Mouse (Mus musculus): ENCODE measurements around the gene AC131692.1. TPM values are rescaled to one million over a fixed set of nuclear protein-coding genes. Genes with fewer than 3 reads are reported as not detected.
"Not testable (repeated sequence)": the region's sequence is repeated elsewhere in the genome, so short reads cannot be mapped to it uniquely, and the experiment has no call there.

Gene AC131692.1
- polyA plus RNA-seq, 1 experiment from 2014 or later: 0.35 TPM

- peaks cover 4% of the 10 kb centered on the region for H3K36me3 ChIP-seq
- 18% methylated on average over 4 of the region's 4 CpGs for WGBS
Measured at GRCm38 (mm10) chr19:6126289-6126688, 32.1 kb downstream of the AC131692.1 start.

GRCm38 (mm10) chr19:6126789-6127580, 32.8 kb downstream of the AC131692.1 start:
- H3K27me3 ChIP-seq: no peaks in the 10 kb centered on the region
- no peak for ATAC-seq (ENCODE audit: low FRiP score)
- H3K36me3 ChIP-seq: no peaks in the 10 kb centered on the region; the same call in 1 of the 2 replicates
- peak overlapping the region; percentile 52 for H3K4me2 ChIP-seq (replicated peaks)
- no peaks in the 10 kb centered on the region for H3K9me3 ChIP-seq (replicated peaks)
- H3K4me1 ChIP-seq: peaks cover 5% of the 10 kb centered on the region
- H3K4me3 ChIP-seq: peak overlapping the region; percentile 45
- peak overlapping the region; percentile 82; the same call in 1 of the 2 replicates for H3K27ac ChIP-seq
- WGBS: 79% methylated on average over 10 of the region's 10 CpGs
- H3K9ac ChIP-seq: 0 out of 2 replicates have a peak overlapping the region, but pooled peaks have one; percentile 58

More at GRCm38 (mm10) chr19:6126289-6126688, 32.1 kb downstream of the AC131692.1 start:
- Histone ChIP-seq H3K4me1 (peaks cover 9% of the 10 kb centered on the region), H3K4me3 (no peak overlapping the region), H3K9ac (no peak overlapping the region), H3K27ac (no peak overlapping the region), H3K4me2 (replicated peaks) (no peak overlapping the region), H3K27me3 (no peaks in the 10 kb centered on the region), H3K9me3 (replicated peaks) (no peaks in the 10 kb centered on the region)
- no peak for ATAC-seq (ENCODE audit: low FRiP score)

DNA sequence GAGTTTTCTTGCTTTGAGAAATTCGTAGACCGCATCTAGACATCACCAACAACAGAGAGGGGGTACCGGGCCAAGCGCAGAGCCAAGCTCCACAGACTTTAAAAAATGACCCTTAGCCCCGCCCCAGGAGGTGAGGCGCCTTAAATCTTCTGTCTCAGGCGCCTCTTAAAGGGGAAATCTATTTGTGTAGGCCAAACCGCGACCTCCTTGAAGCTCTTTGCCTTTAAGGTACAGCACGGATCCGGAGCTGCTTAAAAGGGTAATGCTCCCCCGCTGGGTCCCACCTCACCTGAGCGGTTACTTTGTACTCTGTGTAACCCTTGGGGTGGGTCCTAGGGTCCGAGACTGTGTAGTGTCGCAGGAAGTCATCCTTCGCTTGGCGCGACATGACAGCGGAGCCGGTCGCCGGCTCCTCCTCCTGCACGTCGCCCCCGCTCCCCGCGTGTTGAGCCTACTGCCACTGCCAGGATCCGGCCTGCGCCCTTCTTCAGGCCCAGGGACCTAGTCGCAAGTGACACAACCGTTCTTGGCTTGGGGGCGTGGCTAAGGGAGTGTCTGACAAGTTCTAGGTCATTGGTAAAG, 33.6 kb downstream of the AC131692.1 start, which contains the start of gene Snx15:
Gene Snx15, minus strand, starts transcription at position 545 of the 582 bp plus-strand sequence.
- WGBS: under 1% methylated on average over 32 of the region's 32 CpGs
- Histone ChIP-seq H3K36me3 (no peaks in the 10 kb centered on the region), H3K9ac (peak within 1 kb of the TSS; percentile 58), H3K27ac (peak within 1 kb of the TSS; percentile 82), H3K4me3 (peak within 1 kb of the TSS; percentile 45), H3K27me3 (no peaks in the 10 kb centered on the region), H3K4me1 (peaks cover 4% of the 10 kb centered on the region; the same call in 1 of the 2 replicates), H3K9me3 (replicated peaks) (no peaks in the 10 kb centered on the region), H3K4me2 (replicated peaks) (peak within 1 kb of the TSS; percentile 52)
- peak; percentile 93 for ATAC-seq (ENCODE audit: low FRiP score)

- H3K9ac ChIP-seq; H3K9me3 ChIP-seq (replicated peaks); H3K4me3 ChIP-seq; H3K27me3 ChIP-seq; H3K27ac ChIP-seq; ATAC-seq (ENCODE audit: low FRiP score); H3K4me1 ChIP-seq; H3K4me2 ChIP-seq (replicated peaks): not testable (repeated sequence)
- peaks cover 15% of the 10 kb centered on the region for H3K36me3 ChIP-seq
- 77% methylated on average over 7 of the region's 7 CpGs for WGBS
Measured at GRCm38 (mm10) chr19:6130414-6131128, 36.4 kb downstream of the AC131692.1 start.

DNA sequence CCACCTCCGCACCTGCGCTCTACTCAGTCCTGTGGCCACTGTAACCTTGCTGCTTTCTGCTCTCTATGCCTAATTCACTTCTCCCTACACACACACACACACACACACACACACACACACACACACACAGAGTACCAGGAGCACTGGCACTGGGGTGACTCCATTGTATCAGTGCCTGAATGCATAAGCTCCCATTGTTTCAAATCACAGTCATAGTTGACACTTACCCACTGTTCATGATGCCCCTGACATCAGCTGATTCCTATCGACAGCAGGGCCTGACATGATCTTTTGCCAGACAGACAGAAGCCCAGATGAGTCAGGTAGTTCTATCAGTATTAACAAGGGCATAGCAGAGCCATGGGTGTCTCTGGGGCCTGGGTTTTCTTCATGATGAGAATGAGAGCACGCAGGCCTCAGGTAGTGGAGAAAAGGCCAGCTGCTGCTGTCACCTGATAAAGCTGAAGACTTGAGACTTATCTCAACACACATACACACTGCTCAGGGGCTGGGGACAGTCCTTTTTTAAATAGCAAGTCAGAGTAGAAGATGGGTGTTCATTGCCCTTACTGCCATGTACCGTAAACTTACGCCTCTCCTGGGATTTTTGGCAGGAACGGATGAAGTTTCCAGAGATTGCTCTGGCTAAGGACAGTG, 38.1 kb downstream of the AC131692.1 start:
- no peak overlapping the region for H3K4me2 ChIP-seq (replicated peaks)
- H3K9ac ChIP-seq: 0 out of 2 replicates have a peak overlapping the region, but pooled peaks have one; percentile 15
- no peak overlapping the region for H3K4me3 ChIP-seq
- H3K9me3 ChIP-seq (replicated peaks): no peaks in the 10 kb centered on the region
- WGBS: 81% methylated on average over 7 of the region's 7 CpGs
- no peaks in the 10 kb centered on the region for H3K27me3 ChIP-seq
- no peak overlapping the region for H3K27ac ChIP-seq
- no peak for ATAC-seq (ENCODE audit: low FRiP score)
- H3K4me1 ChIP-seq: no peaks in the 10 kb centered on the region
- peaks cover 31% of the 10 kb centered on the region for H3K36me3 ChIP-seq

DNA sequence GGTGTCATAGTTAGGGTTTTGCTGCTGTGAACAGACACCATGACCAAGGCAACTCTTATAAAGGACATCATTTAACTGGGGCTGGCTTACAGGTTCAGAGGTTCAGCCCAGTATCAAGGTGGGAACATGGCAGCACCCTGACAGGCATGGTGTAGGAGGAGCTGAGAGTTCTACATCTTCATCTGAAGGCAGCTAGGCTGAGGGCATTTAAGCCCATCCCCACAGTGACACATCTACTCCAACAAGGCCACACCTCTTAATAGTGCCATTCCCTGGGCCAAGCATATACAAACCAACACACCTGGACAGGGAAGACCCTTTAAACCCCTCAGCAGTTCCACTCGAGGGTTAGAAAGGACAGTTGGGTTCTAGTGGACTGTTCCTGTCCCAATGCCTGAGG, 39.0 kb downstream of the AC131692.1 start:
- 55% methylated on average over 1 of the region's 1 CpGs for WGBS

GRCm38 (mm10) chr19:6136397-6136796, 42.2 kb downstream of the AC131692.1 start:
- no peak overlapping the region for H3K4me3 ChIP-seq
- peaks cover 10% of the 10 kb centered on the region for H3K4me1 ChIP-seq
- WGBS: 81% methylated on average over 3 of the region's 3 CpGs
- peaks cover 38% of the 10 kb centered on the region for H3K36me3 ChIP-seq
- H3K4me2 ChIP-seq (replicated peaks): no peak overlapping the region
- H3K9ac ChIP-seq: no peak overlapping the region
- no peaks in the 10 kb centered on the region for H3K9me3 ChIP-seq (replicated peaks)
- no peaks in the 10 kb centered on the region for H3K27me3 ChIP-seq
- H3K27ac ChIP-seq: no peak overlapping the region
- no peak for ATAC-seq (ENCODE audit: low FRiP score)

More for the DNA sequence above, 39.0 kb downstream of the AC131692.1 start:
- not testable (repeated sequence) for H3K9ac ChIP-seq; H3K4me3 ChIP-seq; H3K27me3 ChIP-seq; H3K4me2 ChIP-seq (replicated peaks); ATAC-seq (ENCODE audit: low FRiP score); H3K9me3 ChIP-seq (replicated peaks); H3K27ac ChIP-seq; H3K4me1 ChIP-seq
- H3K36me3 ChIP-seq: peaks cover 38% of the 10 kb centered on the region

DNA sequence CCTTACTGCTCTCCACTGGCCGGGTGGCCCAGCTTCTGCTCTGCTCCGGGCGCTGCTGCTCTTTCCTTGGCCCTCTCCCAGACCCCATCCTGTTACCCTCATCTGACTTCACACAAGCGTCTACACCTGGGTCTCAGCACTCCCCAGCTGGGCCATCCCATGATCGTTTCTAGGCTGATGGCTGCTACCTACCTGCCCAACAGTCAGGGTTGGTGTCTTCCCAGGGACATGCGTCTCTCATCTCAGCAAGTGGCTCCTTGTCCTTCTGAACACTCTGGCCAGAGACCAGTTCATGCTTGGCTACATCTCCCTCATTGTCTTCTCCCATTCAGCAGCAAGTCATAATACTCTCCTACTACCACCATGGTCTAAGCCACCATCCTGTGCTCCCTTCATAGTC, 45.5 kb downstream of the AC131692.1 start:
- no peak for ATAC-seq (ENCODE audit: low FRiP score)
- H3K9ac ChIP-seq: peak overlapping the region; percentile 85
- peak overlapping the region; percentile 72 for H3K4me2 ChIP-seq (replicated peaks)
- no peaks in the 10 kb centered on the region for H3K27me3 ChIP-seq
- peaks cover 30% of the 10 kb centered on the region for H3K36me3 ChIP-seq
- peaks cover 10% of the 10 kb centered on the region for H3K4me1 ChIP-seq
- H3K4me3 ChIP-seq: peak overlapping the region; percentile 68; the same call in 1 of the 2 replicates
- 0 out of 2 replicates have a peak overlapping the region, but pooled peaks have one; percentile 99 for H3K27ac ChIP-seq
- 93% methylated on average over 6 of the region's 6 CpGs for WGBS
- H3K9me3 ChIP-seq (replicated peaks): no peaks in the 10 kb centered on the region

DNA sequence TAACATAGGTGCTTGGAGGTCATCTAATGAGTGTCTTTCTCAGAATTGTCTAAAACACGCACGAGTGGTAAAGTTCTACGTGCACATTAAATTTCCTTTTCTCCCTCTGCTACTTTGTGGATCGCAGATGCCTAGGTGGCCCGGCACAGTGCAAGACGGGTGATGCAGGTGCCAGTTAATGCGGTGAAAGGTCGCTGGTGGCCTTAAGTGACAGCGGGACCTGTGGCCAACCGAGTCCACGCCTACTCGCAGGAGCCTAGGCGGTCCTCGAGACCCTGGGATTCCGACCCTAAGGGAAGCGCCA, 46.1 kb downstream of the AC131692.1 start:
- peak overlapping the region; percentile 72 for H3K4me2 ChIP-seq (replicated peaks)
- peaks cover 10% of the 10 kb centered on the region for H3K4me1 ChIP-seq
- WGBS: 9% methylated on average over 16 of the region's 16 CpGs
- no peak for ATAC-seq (ENCODE audit: low FRiP score)
- peak overlapping the region; percentile 99 for H3K27ac ChIP-seq
- peaks cover 25% of the 10 kb centered on the region for H3K36me3 ChIP-seq
- peak overlapping the region; percentile 85 for H3K9ac ChIP-seq
- no peaks in the 10 kb centered on the region for H3K27me3 ChIP-seq
- peak overlapping the region; percentile 68 for H3K4me3 ChIP-seq
- no peaks in the 10 kb centered on the region for H3K9me3 ChIP-seq (replicated peaks)

DNA sequence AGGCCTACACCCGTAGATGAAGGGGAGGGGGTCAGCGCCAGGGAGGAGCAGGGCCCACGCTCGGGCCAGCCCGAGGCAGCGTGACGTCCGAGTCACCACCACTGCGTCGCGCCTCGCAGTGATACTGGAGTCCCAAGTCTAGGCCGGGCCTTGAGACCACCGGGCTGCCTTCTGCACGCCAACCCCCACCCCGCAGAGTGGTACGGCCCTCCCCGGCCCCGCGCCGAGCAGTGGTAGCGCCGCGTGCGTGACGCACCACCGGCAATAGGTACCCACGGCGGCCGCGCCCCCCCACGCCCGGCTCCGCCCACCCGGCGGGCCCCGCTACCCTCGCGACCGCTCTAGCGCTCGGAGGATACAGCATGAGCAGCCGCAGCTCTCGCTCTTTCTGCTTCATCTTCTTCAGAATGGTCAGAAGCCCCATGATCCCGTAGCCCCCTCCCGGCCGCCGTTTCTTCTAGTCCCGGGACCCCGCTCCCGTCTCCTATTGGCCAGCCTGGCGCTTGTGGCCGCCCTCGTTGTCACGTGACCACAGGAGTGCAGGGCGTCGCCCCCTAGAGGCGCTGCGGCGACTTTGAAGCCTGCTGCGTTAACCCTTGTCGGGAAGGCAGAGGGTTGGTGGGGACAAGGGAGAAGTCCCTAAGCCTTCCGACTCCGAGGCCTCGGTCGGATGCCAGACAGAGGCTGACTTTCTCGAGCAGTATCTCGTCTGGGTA, 46.6 kb downstream of the AC131692.1 start, which contains the start of gene Batf2:
Gene Batf2, plus strand, starts transcription at position 306 of the 716 bp plus-strand sequence.
- under 1% methylated on average over 63 of the region's 68 CpGs for WGBS
- Histone ChIP-seq H3K27ac (peak within 1 kb of the TSS; percentile 99), H3K4me2 (replicated peaks) (peak within 1 kb of the TSS; percentile 72), H3K27me3 (no peaks in the 10 kb centered on the region), H3K4me3 (peak within 1 kb of the TSS; percentile 68), H3K9ac (peak within 1 kb of the TSS; percentile 85), H3K36me3 (peaks cover 20% of the 10 kb centered on the region), H3K4me1 (peaks cover 10% of the 10 kb centered on the region), H3K9me3 (replicated peaks) (no peaks in the 10 kb centered on the region)
- ATAC-seq (ENCODE audit: low FRiP score): peak; percentile 95

GRCm38 (mm10) chr19:6141394-6141749, 47.2 kb downstream of the AC131692.1 start, which contains the start of gene Arl2:
Arl2 (minus strand) TSS chr19:6141548.
- peak; percentile 86 for ATAC-seq (ENCODE audit: low FRiP score)
- no peaks in the 10 kb centered on the region for H3K9me3 ChIP-seq (replicated peaks)
- H3K27me3 ChIP-seq: no peaks in the 10 kb centered on the region
- H3K36me3 ChIP-seq: peaks cover 15% of the 10 kb centered on the region
- peak within 1 kb of the TSS; percentile 99 for H3K27ac ChIP-seq
- peak within 1 kb of the TSS; percentile 72 for H3K4me2 ChIP-seq (replicated peaks)
- peak within 1 kb of the TSS; percentile 68 for H3K4me3 ChIP-seq
- under 1% methylated on average over 15 of the region's 15 CpGs for WGBS
- H3K4me1 ChIP-seq: peaks cover 10% of the 10 kb centered on the region
- H3K9ac ChIP-seq: peak within 1 kb of the TSS; percentile 85

All from hindbrain, embryonic 12.5 days (tissue).